Mouse (Mus musculus): ENCODE results near the gene Itpripl2.

Gene Itpripl2

DNA sequence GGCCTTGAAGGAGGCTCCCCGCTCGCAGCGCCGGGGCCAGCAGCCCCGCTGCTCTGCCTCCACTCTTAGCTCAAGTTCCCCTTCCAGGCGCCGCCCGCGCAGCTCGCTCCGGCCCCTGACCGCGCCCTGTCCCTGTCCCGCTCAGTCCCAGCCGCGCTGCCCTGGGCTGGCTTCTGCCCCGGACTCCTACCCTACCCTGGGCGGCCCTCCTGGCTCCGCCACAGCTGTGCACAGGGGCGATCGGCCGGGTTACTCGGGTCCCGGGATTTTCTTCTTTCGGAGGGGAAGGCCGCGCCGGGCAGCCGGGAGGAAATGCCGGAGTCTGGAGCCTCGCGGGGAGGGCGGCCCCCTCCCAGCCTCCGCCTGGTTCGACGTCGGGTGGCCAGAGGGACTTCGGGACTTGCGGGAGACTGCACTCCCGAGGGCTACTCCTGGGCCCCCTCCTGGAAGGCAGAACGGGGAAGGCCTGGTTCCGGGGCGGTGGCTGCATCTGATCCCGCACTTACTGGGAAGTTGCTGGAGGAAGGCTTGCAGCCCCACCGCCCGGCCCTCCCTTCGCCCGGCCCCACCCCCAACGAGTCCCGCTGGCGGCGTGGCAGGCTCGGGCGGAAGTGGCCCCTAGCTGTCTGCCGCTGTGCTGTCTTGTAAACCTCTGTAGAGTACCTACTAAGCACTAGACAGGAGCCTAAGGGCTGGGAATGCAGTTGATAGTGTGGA is at the start of gene Itpripl2:
TSS of gene Itpripl2 (minus strand) at position 545 of the 717 bp plus-strand sequence.
- peak; percentile 42 to 43 for DNase-seq

DNA sequence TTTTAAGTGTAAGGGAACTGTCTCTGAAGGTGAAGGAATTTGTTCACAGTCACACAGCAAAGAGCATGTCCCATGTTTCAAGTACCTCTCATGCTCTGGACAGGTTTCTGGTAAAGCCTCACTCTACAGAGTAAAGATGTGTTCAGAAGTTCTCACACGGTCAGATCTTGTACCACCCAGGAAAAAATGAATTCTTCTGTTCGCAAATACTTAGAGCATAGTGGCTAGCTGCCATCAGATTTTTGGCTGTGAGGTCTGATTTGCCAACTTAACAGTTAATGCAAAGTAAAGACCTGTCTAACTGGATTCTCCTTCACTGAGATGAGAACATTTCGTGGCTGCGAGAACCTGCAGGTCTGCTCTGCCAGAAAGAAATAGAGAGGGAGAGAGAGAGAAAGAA is 43.3 kb upstream of the Itpripl2 start:
- DNase-seq = no peak

DNA sequence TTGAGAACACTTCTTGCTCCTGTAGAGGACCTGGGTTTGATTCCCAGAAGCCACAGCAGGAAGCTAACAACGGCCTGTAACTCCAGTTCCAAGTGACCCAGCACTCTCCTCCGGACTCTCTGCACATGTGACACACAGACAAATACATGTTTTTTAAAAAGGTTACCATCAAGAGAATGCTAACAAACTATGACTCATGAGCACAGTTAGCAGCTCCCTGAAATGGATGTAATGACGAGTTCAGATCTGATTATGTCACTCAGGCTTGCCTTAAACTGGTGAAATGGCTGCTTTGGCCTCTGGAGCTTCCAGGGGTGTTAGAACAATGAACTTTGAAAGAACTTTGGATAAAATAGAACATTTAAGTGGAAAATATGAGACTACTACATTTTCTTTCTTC is 42.6 kb upstream of the Itpripl2 start:
- no peak for DNase-seq

DNA sequence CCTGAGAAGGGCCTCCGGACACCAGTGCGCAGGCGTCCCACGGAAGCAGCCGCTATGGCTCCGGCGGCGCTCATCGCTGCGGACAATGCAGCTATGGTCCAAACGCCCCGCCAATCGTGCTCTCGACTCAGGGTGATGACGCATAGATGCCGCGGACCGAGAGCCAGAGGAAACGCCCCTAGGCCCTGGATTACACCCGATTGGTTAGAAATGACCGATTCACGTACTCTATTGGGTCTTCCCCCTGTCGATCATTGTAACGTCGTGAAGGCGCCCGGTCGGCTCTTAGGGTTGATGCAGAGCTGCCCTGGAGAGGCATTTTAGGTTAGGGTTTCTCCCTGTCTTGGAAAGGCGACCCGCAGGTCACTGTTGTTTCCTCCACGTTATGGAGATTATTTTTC is 41.4 kb upstream of the Itpripl2 start, which contains the start of gene Coq7:
TSS of gene Coq7 (minus strand) at position 179 of the 401 bp plus-strand sequence.
- peak in 1 of 2 experiments; percentile 94 for DNase-seq

- peak; percentile 99 for DNase-seq
These were observed 40.9 kb upstream of the Itpripl2 start for GRCm38 (mm10) chr7:118532519-118533177.

DNA sequence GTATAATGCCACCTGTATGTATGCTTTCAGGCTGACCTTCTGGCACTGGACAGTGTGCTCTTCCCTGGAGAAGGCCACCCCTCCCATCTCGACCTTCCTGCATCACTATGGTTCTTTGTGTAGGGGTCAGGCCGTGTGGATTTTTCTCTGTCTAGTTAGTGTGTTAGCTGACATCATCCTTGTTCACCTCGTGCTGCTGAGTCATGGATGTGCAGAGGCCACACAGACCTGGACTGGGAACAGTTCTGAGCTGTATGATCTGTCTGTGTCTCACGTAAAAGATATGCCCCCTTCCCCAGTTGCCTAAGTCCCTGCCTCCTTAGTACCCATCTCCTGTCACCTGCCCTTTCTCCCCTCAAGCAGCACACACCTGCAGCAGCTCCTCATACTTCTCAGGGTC is 35.2 kb upstream of the Itpripl2 start:
- DNase-seq = no peak

GRCm38 (mm10) chr7:118522077-118522476 is 30.3 kb upstream of the Itpripl2 start:
- no peak for DNase-seq

DNA sequence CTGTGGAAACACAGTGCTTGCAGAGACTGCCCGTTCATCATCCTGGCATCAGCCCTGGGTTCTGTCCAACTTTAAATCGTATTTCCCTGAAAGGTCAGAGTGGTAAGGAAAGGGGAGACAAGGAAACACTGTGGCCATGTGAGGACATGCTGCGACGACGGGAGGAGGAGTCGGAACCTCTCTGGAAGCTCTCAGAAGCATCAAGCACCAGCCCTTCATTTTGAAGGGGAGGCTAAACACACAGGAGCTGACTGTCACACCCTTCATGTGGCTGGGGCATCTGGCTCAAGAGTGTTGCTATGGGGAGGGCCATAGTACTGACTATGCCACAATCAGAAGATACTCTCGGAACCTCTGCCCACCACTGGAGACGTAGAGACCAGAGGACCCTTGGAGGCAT is 27.9 kb upstream of the Itpripl2 start:
- DNase-seq = no peak

- peak; percentile 84 for DNase-seq
These were observed 26.9 kb upstream of the Itpripl2 start for GRCm38 (mm10) chr7:118518687-118519086.

DNA sequence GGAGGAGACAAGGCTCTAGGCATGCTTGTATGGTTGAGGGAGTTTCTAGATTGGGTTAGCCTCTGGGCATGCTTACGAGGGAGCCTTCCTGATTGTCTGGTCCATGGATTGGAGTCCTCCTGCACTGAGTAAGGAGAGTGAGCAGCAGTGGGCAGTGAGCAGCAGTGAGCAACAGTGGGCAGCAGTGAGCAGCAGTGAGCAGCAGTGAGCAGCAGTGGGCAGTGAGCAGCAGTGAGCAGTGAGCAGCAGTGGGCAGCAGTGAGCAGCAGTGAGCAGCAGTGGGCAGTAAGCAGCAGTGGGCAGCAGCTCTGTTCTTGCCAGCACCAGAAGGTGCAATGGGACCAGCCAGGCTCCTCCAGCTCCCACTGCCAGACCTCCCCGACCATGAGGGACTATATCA is 26.0 kb upstream of the Itpripl2 start:
- no peak for DNase-seq

GRCm38 (mm10) chr7:118508556-118508955 is 16.8 kb upstream of the Itpripl2 start:
- DNase-seq = no peak

GRCm38 (mm10) chr7:118503844-118504243 is 12.1 kb upstream of the Itpripl2 start:
- DNase-seq = no peak

GRCm38 (mm10) chr7:118502333-118502732 is 10.6 kb upstream of the Itpripl2 start:
- no peak for DNase-seq

DNA sequence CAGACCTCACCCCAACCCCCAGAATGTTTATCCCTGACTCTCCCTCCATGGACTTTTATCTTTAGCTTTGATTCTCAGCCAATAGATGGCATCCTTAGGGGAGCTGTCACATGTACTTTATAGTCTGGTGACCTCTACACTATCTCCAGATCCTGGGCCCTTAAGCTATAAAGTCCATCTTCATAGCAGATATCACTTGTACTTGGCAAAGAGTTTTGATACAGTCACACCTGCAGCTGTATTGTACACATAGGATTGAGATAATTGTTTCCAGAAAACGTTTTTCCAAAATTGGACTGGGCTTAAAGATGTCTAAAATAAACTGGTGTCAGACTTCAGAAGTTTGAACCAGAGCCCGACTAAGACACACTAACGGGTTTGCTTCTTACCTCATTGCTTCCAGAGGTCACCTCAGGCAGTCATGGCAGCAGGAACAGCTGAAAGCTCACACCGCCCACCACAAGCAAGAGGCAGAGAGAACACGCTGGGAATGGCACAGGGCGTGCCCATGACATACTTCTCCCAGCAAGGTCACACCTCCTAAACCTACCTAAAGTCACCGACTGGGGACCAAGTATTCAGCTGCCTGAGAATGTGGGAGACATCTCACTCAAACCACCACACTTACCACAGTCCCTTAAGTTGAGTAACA is 8.1 kb upstream of the Itpripl2 start:
- no peak for DNase-seq

GRCm38 (mm10) chr7:118498984-118499783 is 7.4 kb upstream of the Itpripl2 start:
- no peak for DNase-seq

DNA sequence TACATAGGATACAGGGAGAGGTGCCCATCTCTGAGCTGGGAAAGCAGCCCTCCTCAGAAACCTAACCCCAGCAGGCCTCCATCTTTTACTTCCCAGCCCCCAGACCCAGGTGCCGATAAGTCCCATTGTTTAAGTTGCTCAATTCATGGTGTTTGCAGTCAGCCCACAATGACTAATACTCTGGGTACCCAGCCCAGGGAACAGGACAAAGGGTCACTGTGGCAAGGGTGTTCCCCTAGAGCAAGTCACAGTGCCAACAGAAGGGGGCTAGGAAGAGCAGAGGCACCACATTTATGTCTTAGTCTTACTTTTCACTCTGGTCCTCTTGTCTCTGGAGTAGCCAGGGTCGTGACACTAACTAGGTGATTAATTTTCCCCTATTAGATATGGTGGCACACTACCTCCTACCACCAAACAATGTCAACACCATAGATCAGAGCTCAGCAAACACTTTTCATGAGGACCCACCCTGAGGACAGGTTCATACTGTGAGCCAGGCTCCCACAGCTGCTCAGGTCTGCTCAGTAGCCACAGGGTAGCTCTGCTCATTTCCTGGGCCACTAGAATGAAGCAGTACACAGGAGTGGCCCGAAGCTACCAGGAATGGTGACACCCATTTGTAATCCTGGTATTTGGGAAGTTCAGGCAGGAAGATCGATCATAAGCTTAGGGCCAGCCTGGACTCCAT is 3.3 kb upstream of the Itpripl2 start:
- no peak for DNase-seq

DNA sequence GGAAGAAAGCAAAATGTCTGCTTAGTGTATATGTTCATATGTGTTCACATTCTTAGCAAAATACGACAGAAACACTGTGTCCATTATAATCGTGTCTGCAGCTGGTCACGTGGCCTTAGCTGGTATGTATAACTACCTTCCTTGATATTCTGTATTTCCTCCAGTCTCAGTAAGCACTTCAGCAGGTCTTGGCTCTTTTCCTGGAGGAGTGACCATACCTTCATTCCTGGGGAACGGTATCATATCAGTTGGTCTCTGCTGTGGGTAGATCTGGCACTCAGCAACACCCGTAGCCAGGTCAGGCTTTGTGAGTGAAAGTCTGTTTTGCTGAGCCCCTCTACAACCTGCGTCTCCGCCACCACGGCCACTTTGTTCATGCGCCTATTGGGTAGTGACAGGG is 2.1 kb upstream of the Itpripl2 start:
- DNase-seq = no peak

DNA sequence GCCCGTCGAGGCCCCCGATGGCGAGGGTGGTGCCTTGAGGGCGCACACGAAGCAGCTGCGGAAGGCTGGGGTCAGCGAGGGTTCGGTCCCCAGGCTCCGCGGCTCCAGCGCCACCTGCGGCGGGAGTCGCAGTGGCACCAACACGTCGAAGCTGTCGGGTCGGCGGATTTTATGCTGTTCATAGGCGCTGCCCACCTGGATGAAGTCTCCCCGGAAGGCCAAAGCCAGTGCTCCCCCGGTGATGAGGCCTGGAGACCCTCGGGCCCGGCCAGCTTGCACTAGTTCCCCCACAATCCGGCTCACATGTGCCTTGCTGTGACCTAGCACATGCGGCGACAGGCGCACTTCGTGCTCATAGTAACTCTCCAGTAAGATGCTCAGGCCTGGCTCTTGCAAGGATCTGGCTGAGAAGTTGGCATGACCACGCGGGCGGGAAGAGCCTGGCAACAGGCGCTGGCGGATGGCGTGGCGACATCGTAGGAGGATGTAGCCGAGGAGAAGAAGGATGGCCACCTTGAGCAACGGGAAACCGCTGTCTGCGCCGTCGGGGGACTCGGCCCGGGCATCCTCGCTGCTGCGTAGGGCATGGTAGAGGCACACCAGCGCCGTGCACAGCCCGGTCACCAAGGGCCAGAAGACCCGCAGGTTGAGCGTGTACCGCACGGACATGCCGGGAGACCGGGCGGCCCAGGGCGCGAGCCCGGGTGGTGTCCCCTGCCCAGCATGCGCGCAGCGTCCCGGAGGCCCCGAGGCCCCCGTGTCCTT is 927 bp downstream of the Itpripl2 start:
- no peak for DNase-seq

DNA sequence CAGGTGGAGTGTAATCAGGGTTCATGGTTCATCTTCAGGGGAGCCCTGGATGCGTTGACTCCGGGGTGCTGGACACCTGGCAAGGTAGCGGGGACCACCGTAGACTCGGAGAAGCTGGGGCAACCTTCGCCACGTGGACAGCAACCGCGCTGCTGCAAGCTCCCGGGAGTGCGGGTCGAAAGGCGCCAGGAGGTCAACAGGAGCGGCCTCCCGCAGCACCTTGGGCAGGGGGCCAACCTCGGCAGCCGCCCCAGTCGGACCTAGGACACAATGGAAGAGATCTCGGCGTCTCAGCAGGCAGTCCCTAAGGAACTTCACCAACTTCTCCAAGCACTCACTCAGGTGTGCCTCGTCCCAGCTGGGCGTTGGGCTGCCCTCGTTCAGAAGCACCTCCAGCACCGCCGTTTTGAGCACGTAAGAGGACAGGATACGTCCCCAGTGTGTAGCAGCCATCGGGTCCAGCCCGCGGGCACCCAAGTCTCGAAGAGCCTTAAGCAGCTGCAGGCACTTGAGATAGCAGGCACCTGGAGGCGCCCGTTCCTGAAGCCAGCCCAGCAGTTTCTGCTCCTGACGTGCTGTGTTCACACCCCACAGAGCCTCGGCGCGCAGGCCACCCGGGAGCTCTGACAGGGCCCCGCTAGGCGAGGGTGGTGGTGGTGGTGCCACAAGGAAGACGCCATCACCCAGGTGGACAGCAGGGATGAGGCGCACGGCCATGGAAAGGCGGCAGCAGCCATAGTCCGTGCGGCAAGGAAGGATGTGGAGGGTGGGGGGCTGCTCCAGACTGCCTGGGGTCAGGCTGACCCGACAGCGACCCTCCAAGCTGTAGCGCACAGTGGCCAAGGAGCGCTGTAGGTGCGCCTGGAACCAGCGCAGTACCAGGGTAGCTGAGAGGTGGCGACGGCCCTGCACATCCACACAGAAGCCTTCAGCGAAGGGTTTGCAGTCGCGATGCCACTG is 1.8 kb downstream of the Itpripl2 start:
- DNase-seq = no peak

GRCm38 (mm10) chr7:118488060-118488664 is 3.6 kb downstream of the Itpripl2 start:
- no peak for DNase-seq

Data from B cell, adult 2 months (primary cell).